Comparison of ENCODE assay signal across 8 mouse cellular contexts in genomic region chr11:117266906-117267721, GRCm38 (mm10).
DNase-seq lines count a peak whose midpoint lies in the region; ATAC-seq and TF ChIP-seq lines count a peak whose summit lies in the region.

No protein-coding gene starts in this region.

- intact Hi-C loops in left cerebral cortex, postnatal 4 days (cut with DNase I) = no loop called here

- under 1% methylated on average over 37 of the region's 37 CpGs for WGBS in embryonic facial prominence, embryonic 10.5 days
- 2% methylated on average over 37 of the region's 37 CpGs for WGBS in heart, postnatal 0 days
- WGBS in stomach, embryonic 16.5 days = under 1% methylated on average over 37 of the region's 37 CpGs

- peak; percentile 51 for DNase-seq in urinary bladder, adult 2 months (ENCODE audit: low spot score)
- no peak for DNase-seq in urinary bladder, adult 18-20 months (ENCODE audit: low spot score in 2 of 2)
- peak; percentile 92 for DNase-seq in embryonic facial prominence, embryonic 10.5 days (ENCODE audit: low spot score)
- DNase-seq in heart, postnatal 0 days (ENCODE audit: low spot score) = no peak
- DNase-seq in left cerebral cortex, postnatal 4 days = peak; percentile 65
- DNase-seq in mesoderm, embryonic 11.5 days (ENCODE audit: low read depth, low spot score) = peak; percentile 88
- no peak for DNase-seq in layer of hippocampus, adult 9-11 months

- H3K4me1 ChIP-seq in embryonic facial prominence, embryonic 10.5 days = peaks cover 95% of the 10 kb centered on the region
- H3K4me1 ChIP-seq in heart, postnatal 0 days (ENCODE audit: control insufficient read depth, insufficient read depth) = peaks cover 33% of the 10 kb centered on the region
- H3K4me1 ChIP-seq in stomach, embryonic 16.5 days (ENCODE audit: control insufficient read depth, insufficient read depth, low read length) = peaks cover 58% of the 10 kb centered on the region

- H3K4me3 ChIP-seq in embryonic facial prominence, embryonic 10.5 days = peak overlapping the region; percentile 88
- peak overlapping the region; percentile 78 for H3K4me3 ChIP-seq in heart, postnatal 0 days (ENCODE audit: low read depth, low read length)
- peak overlapping the region; percentile 66 for H3K4me3 ChIP-seq in stomach, embryonic 16.5 days (replicated peaks; ENCODE audit: low read length)

- H3K4me2 ChIP-seq in heart, postnatal 0 days (ENCODE audit: low read depth, low read length) = peak overlapping the region; percentile 92
- H3K4me2 ChIP-seq in stomach, embryonic 16.5 days (ENCODE audit: low read depth, low read length) = peak overlapping the region; percentile 71

- peak; percentile 37 for ATAC-seq in heart, postnatal 0 days (ENCODE audit: insufficient read depth, low read depth)
- peak; percentile 46; the same call in 1 of the 2 replicates for ATAC-seq in stomach, embryonic 16.5 days (ENCODE audit: insufficient read depth, low FRiP score)

- peak overlapping the region; percentile 69 for H3K9ac ChIP-seq in heart, postnatal 0 days (replicated peaks; ENCODE audit: low read depth, low read length)
- peak overlapping the region; percentile 79 for H3K9ac ChIP-seq in stomach, embryonic 16.5 days (ENCODE audit: low read length)

- H3K27me3 ChIP-seq in embryonic facial prominence, embryonic 10.5 days (replicated peaks; ENCODE audit: low read depth, poor library complexity, severe bottlenecking) = no peaks in the 10 kb centered on the region
- H3K27me3 ChIP-seq in heart, postnatal 0 days (ENCODE audit: control insufficient read depth, insufficient read depth, low read length) = peaks cover 46% of the 10 kb centered on the region
- H3K27me3 ChIP-seq in stomach, embryonic 16.5 days (ENCODE audit: control insufficient read depth, insufficient read depth, low read length) = no peaks in the 10 kb centered on the region

- H3K36me3 ChIP-seq in embryonic facial prominence, embryonic 10.5 days (replicated peaks) = peaks cover 22% of the 10 kb centered on the region
- no peaks in the 10 kb centered on the region for H3K36me3 ChIP-seq in heart, postnatal 0 days (replicated peaks; ENCODE audit: control insufficient read depth, insufficient read depth, low read length)
- H3K36me3 ChIP-seq in stomach, embryonic 16.5 days (ENCODE audit: control insufficient read depth, insufficient read depth, low read length) = no peaks in the 10 kb centered on the region

- TF ChIP-seq CTCF in heart, postnatal 0 days (IDR thresholded peaks at IDR 0.05; ENCODE audit: low read depth) = peak; percentile 39

- no peak for TF ChIP-seq EP300 in heart, postnatal 0 days (IDR thresholded peaks at IDR 0.05; ENCODE audit: low read depth)

- no peaks in the 10 kb centered on the region for H3K9me3 ChIP-seq in embryonic facial prominence, embryonic 10.5 days
- H3K9me3 ChIP-seq in heart, postnatal 0 days (replicated peaks; ENCODE audit: control insufficient read depth, low read length) = no peaks in the 10 kb centered on the region
- no peaks in the 10 kb centered on the region for H3K9me3 ChIP-seq in stomach, embryonic 16.5 days (replicated peaks; ENCODE audit: control insufficient read depth, low read length)

- H3K27ac ChIP-seq in embryonic facial prominence, embryonic 10.5 days (replicated peaks) = peak overlapping the region; percentile 96
- peak overlapping the region; percentile 87 for H3K27ac ChIP-seq in heart, postnatal 0 days (ENCODE audit: low read depth)
- peak overlapping the region; percentile 90 for H3K27ac ChIP-seq in stomach, embryonic 16.5 days (ENCODE audit: low read length)

Comparison
In these comparisons a context has a peak if more than half of its experiments do, and no peak if none do; other contexts are left out.
1. DNase-seq: peak in urinary bladder, adult 2 months (single experiment), embryonic facial prominence, embryonic 10.5 days (single experiment), left cerebral cortex, postnatal 4 days (single experiment) and mesoderm, embryonic 11.5 days (single experiment); none in urinary bladder, adult 18-20 months (0 of 2), heart, postnatal 0 days (single experiment) and layer of hippocampus, adult 9-11 months (single experiment).
2. Peak in every context shown above with its lines, with median percentiles within 50 percentile points of each other: H3K27ac ChIP-seq and H3K4me3 ChIP-seq.